Mouse (Mus musculus) cortical plate, adult 2 months (tissue): ENCODE measurements around the gene Ntm. TPM values are rescaled to one million over a fixed set of nuclear protein-coding genes. Genes with fewer than 3 reads are reported as not detected.

Source experiments
- H3K27ac ChIP-seq: fragments of 200-500 bp; 2 replicates; pipeline ENCODE4 v1.5.1; 2012; ENCODE audit warnings: low read length, control low read depth, inconsistent platforms; ENCODE audit not compliant: insufficient read depth
- H3K4me1 ChIP-seq: fragments of 200-500 bp; 2 replicates; pipeline ENCODE4 v1.6.1; 2011; ENCODE audit warnings: low read length; ENCODE audit not compliant: control insufficient read depth, insufficient read depth
- H3K4me3 ChIP-seq: fragments of 200-500 bp; 2 replicates; pipeline ENCODE4 v1.5.1; 2011; ENCODE audit warnings: mild to moderate bottlenecking, low read length, control low read depth; ENCODE audit not compliant: insufficient read depth
- CTCF ChIP-seq: fragments of 200-500 bp; IDR thresholded peaks from 2 replicates; pipeline ENCODE4 v1.5.1; 2011; ENCODE audit warnings: mild to moderate bottlenecking, control low read depth, low read length; ENCODE audit not compliant: insufficient read depth; ENCODE audit errors: extremely low read depth
- POLR2A ChIP-seq: fragments of 200-500 bp; IDR thresholded peaks from 2 replicates; pipeline ENCODE4 v1.6.1; 2011; ENCODE audit warnings: mild to moderate bottlenecking, low read length, control low read depth; ENCODE audit not compliant: insufficient read depth; ENCODE audit errors: extremely low read depth
- polyA plus RNA-seq: library from polyadenylated mRNA; depleted of rRNA; stranded (reverse); fragments of >200 nt; gene quantifications from 2 replicates; pipeline ENCODE4 v1.2.3, GENCODE M21; 2012

Gene Ntm
- polyA plus RNA-seq, 1 experiment, result 169 TPM

DNA sequence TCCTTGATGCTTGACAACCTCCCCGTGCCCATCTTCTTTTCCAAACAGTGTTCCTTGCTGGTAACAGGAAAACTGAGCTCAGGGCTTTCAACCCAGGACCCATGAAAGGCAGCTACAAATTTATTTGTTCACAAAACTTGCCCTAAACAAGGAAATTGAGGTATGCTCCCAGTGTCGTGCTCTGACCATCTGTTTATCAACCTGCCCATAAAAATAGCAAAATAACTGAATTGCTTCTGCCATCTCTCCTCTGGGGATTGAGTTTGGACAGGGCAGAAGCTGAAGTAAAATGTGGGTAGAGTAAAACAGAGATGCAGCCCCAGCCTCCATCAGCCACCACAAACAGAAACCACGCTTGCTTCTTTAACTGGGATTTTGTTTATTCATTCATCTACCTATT is 594.6 kb downstream of the Ntm start:
- H3K4me3 ChIP-seq, result no peak overlapping the region
- peaks cover 7% of the 10 kb centered on the region; the same call in 1 of the 2 replicates for H3K4me1 ChIP-seq
- TF ChIP-seq POLR2A, result no peak
- TF ChIP-seq CTCF, result no peak
- H3K27ac ChIP-seq, result no peak overlapping the region

DNA sequence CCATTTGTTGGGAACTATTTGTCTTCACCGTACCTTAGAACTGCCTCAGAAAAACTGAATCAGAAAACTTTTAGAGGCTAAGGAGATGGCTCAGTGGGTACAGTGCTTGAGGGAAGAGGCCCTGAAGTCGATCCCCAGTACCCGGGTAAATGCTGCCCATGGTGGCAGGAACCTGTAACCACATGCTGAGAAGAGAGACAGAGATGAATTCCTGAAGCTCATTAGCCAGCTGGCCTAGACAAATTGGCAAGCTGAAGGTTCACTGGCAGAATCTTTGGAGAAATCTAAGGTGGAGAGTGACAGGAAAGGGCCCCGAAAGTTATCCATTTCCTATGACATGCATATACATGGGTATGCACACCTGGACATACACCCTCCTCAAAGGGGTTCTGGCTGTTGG is 605.1 kb downstream of the Ntm start:
- no peak overlapping the region for H3K27ac ChIP-seq
- H3K4me3 ChIP-seq, result no peak overlapping the region
- TF ChIP-seq POLR2A (no peak), CTCF (no peak)
- no peaks in the 10 kb centered on the region for H3K4me1 ChIP-seq

DNA sequence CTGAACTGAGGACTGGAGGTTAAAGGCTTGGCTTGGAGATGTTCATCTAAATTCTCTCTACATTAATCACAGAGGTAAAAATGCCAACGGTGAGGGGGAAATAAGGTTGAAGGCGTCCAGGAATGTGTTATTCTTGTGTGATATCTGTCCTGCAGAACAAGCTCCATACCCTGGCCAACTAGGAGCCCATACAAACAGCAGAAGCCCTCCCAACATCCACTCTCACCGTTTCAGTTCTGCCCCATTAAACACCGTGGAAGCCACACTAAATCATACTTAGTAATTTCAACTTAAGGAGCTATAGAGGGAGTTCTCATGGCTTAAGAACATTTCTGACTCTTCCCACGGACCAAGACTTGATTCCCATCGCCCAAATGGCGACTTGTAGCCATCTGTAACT is 620.6 kb downstream of the Ntm start:
- H3K27ac ChIP-seq, result no peak overlapping the region
- H3K4me1 ChIP-seq, result no peaks in the 10 kb centered on the region; the same call in 1 of the 2 replicates
- no peak overlapping the region for H3K4me3 ChIP-seq
- TF ChIP-seq POLR2A, result no peak
- TF ChIP-seq CTCF, result no peak

DNA sequence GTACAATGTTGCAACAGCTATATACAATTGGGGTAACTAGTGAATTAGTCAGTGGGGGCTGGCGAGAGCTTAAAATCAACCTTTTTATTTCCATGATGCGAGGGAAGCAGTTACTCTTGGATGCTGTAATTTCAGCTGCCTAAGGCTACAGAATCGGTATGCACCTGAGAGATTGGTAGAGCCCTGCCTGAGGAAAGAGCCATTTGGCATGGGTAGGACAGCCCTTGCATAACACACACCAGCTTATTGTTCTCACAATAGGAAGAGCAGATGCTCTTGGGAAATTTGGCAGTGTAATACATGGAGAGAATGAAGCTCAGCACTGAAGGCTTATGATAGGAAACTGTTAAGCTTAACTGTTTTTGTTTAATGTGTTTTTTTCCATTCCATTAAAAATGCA is 621.6 kb downstream of the Ntm start:
- no peak overlapping the region for H3K4me3 ChIP-seq
- H3K4me1 ChIP-seq, result no peaks in the 10 kb centered on the region; the same call in 1 of the 2 replicates
- TF ChIP-seq CTCF (no peak), POLR2A (no peak)
- no peak overlapping the region for H3K27ac ChIP-seq

DNA sequence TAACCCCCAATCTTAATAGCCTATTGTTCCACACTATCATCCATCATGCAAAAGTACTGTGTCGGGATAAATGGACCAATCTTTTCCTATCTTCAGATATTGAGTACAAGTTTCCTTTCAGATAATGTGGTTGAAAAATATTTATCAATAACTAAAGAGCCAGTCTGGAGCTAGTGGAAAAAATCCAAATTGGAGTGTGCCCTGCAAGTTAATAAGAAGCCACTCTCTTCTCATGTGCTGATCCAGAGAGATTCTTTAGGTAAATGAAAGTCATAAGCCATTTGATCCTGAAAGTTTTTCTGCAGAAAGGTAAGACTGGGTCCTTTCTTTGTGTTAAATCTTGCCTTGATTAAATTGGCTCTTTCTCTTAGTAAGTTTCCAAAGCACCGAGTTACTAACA is 627.3 kb downstream of the Ntm start:
- Histone ChIP-seq H3K4me1 (peaks cover 3% of the 10 kb centered on the region; the same call in 1 of the 2 replicates), H3K4me3 (no peak overlapping the region), H3K27ac (no peak overlapping the region)
- TF ChIP-seq CTCF (no peak), POLR2A (no peak)

DNA sequence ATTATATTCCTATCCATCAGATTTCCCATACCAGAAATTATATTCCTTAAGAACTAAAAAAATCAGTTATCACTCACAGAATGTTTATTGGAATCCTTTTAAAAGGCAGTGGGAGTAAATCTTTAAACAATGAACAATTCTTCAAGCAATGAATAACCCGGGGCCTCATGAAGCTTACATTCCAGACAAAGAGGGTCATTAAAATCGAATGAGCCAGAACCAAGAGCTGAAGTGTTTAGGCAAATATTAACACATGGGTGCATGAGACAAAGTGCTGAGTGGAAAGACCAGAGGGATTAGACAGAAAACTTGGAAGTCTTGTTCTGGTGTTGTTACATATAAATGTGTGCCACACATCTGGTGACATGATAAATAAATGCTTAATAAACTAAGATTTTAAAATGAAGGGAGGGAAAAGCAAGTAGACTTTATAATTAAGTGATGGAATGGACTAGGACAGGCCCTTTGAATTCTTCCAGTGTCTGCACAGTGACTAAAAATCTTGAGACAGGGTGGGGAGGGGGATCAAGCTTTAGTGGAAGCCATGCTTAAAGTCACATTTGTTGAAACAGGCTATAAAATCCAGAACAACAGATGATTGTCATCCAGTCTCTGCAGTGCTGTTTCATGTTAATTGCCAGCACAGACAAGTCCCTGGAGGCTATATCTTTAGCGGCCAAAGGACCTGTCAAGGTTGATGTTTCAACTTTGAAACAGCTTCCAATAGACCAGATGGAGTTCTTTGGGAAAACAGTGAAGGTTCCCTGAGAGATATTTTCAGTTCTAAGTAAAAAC is 630.4 kb downstream of the Ntm start:
- H3K4me3 ChIP-seq, result no peak overlapping the region
- no peak for TF ChIP-seq CTCF
- no peak for TF ChIP-seq POLR2A
- peaks cover 3% of the 10 kb centered on the region; the same call in 1 of the 2 replicates for H3K4me1 ChIP-seq
- H3K27ac ChIP-seq, result no peak overlapping the region

DNA sequence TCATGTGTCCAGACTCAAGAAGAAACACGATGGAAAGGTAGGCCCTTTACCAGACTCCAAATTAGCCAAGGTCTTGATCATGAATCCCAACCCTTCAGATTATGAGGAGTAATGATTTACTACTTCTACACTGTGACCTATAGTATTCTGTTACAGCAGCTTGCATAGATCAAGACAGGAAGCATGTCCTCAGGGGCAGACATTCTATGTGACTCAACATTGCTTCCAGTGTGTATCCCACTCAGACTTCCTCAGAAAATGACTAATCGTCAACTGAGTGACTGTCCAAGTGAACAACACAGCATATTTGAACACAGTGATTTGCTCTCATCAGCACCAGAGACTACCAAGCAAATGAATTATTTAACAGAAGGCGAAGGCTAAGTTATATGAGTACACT is 632.5 kb downstream of the Ntm start:
- TF ChIP-seq POLR2A (no peak), CTCF (no peak)
- no peak overlapping the region for H3K4me3 ChIP-seq

DNA sequence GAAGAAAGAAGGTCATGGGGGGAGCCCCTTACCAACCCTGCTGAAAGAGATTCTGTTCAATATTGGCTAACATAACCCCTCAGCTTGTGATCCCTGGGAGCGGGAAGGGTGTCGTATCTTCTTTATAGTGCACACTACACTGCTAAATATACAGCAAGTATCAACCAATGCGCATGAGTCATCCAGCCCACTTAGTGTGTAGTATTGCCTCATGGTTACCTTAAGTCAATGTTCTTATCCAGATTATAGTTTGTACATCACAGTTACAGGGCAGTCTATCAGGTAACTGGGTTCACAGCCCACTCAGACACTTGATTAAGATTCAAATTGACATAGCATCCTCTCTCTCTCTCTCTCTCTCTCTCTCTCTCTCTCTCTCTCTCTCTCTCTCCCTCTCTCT is 636.7 kb downstream of the Ntm start:
- Histone ChIP-seq H3K4me3 (no peak overlapping the region), H3K27ac (no peak overlapping the region), H3K4me1 (peaks cover 8% of the 10 kb centered on the region; the same call in 1 of the 2 replicates)
- TF ChIP-seq CTCF, result no peak
- TF ChIP-seq POLR2A, result no peak

More for the DNA sequence above, 632.5 kb downstream of the Ntm start:
- no peak overlapping the region for H3K27ac ChIP-seq
- peaks cover 3% of the 10 kb centered on the region; the same call in 1 of the 2 replicates for H3K4me1 ChIP-seq

DNA sequence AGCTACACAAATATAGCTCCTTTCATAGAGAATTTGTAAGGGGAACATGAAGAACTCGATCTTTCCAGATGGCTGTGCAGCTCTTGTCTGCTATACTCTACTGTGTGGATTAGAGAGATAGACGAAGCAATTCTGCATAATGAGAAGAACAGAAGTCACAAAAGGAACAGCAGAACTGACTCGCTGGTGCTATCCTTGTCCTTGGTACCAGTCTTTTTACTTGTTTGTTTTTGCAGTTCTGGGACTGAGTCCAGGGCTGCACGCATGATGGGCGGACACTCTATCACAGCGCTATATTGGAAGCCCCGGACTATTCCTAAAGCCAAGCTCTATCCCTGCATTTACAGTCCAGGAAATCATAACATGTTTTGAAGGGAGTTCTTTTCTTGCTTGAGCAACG is 637.8 kb downstream of the Ntm start:
- Histone ChIP-seq H3K4me3 (no peak overlapping the region), H3K4me1 (peaks cover 5% of the 10 kb centered on the region; the same call in 1 of the 2 replicates), H3K27ac (no peak overlapping the region)
- TF ChIP-seq CTCF (no peak), POLR2A (no peak)

DNA sequence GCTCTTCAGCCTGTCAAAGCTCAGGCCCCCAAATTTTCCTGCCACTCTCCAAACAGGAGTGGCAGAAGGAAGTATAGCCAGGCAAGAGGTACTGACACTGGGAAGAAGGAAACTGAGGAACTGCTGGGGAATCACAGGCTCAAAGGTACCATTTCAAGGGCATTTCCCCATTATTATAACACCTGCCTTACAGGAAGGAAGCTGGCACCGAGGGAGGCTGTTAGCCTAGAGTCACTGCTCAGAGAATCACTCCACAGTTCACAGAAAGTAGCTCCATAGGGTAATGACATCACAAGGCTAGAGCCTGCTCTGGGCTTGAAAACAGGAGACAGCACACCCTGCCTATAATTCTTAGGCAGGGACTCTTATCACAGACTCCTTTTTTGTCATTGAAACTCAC is 643.7 kb downstream of the Ntm start:
- no peak overlapping the region for H3K27ac ChIP-seq
- H3K4me3 ChIP-seq, result no peak overlapping the region
- no peak for TF ChIP-seq POLR2A
- TF ChIP-seq CTCF, result no peak
- peaks cover 25% of the 10 kb centered on the region for H3K4me1 ChIP-seq
